Mouse (Mus musculus) adrenal gland, adult 8-10 months (tissue): ENCODE results near the gene Ten1. TPM values are rescaled to one million over a fixed set of nuclear protein-coding genes. Genes with fewer than 3 reads are reported as not detected.
A peak's percentile ranks its signal among the peaks of the same experiment; 100 is the strongest.

Experiments
- DNase-seq: peaks from one replicate; pipeline ENCODE4 v3.0.0; 2022
- total RNA-seq, 4 experiments: library from RNA; stranded (reverse); gene quantifications; 2 replicates each; pipeline ENCODE4 v1.2.4; 2022

Gene Ten1
- total RNA-seq: 10 to 100 TPM; 20.4 to 26.3 (median 23.6) TPM

DNA sequence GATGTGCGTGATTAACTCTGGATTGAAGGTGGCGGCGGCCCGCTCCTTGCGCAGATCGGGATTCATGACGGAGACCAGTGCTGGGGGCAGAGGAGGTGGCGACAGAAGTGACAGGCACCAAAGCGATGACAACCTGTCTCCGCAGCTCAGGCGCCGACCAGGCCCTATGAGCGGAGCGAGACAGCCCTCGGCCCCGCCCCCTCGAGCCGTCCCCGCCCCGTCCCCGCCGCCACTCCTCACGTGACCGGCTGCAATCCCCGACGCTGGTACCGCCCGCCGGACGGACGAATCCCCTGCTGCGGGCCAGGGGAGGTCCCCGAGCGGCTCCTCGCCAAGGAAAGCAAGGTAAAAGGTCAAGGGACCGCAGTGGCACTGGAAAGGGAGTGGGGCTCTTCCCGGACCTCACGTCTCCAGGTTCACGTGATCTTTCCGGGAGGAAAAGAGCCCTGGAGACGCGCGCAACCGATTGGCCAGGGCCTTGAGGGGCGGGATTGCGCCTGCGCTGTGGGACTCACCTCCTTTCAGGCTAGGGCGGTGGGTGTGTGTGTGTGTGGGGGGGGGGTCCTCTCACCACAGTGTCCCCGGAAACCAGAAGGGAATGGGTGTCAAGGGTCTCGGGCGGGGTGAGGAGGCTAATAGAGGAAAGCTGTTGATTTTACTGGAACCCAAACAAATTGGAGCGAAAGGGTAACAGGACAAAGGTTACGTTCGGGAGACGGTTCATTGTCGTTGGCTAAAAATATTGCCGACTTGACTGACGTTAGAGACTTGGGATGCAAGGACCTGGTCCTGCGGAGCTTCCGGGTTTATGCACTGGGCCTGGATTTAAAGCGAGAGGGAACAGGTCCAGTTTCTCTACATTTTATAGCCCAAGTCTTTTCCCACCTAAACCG is at the start of gene Ten1, which contains the start of gene Acox1:
TSS of gene Ten1 (plus strand) at position 217 of the 893 bp plus-strand sequence.
TSS of gene Acox1 (minus strand) at position 407 of the 893 bp plus-strand sequence.
- peak; percentile 98 for DNase-seq

DNA sequence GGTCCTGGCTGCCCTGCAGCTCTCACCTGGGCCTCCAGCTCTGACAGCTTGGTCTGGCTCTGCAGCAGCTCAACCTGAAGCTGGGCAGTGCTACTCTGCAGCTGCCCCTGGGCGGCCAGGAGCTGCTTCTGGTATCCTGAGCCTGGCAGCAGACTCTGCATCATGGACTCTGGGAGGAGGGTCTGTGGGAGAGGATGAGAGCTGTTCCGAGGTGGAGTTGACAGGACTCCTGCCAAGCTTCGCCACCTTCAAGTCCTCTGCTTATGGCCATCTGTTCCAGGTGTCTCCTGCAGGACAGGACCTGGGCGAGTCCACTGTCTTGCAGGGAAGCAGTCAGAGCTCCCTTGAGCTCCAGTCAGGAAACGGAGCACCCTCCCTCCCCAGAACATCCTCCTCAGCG is 49.3 kb upstream of the Ten1 start:
- no peak for DNase-seq

- DNase-seq: no peak
These were observed 47.7 kb upstream of the Ten1 start for GRCm38 (mm10) chr11:116150960-116151359.

DNA sequence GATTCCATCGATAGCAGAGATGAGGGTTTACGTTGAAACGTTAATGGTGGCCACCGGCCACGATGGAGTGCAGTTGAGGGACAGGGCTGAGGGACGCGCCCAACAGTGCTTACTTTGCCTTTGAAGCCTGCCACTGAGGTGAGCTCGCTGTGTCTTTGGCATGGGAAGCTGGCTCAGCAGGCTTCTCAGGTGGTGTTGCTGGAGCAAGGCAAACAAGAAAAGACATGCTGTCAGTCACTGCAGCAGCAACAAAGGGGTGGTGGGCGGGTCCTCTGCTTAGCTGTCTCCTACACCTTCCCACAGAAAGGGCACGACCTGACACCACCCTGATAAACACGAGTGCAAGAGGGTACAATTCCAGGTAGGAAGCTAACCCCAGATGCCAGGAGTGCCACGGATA is 37.3 kb upstream of the Ten1 start:
- no peak for DNase-seq

DNA sequence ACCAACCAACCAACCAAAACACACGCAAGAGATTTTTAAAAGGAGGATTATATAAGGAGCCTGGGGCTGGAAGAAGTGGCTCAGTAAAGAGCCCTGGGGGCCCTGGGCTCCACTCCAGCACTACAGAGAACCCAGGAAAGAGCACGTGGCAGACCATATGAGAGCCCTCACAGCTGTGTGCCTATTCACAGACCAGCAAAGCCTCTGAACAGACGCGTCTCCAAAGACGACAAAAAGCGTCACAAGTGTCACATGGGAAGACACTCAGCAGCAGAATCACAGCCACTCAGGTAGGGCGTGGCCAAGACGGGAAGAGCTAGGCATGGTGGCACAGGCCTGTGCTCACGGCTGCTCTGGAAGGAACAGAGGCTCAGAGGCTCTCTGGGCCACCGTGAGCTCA is 36.5 kb upstream of the Ten1 start:
- DNase-seq: no peak

- DNase-seq: no peak
These were observed 35.7 kb upstream of the Ten1 start for GRCm38 (mm10) chr11:116163002-116163401.

- DNase-seq: no peak
These were observed 31.4 kb upstream of the Ten1 start for GRCm38 (mm10) chr11:116167232-116167631.

GRCm38 (mm10) chr11:116167884-116168439 is 30.7 kb upstream of the Ten1 start, which contains the start of gene Fbf1:
TSS of gene Fbf1 (minus strand) at chr11:116168166.
- peak; percentile 95 for DNase-seq

DNA sequence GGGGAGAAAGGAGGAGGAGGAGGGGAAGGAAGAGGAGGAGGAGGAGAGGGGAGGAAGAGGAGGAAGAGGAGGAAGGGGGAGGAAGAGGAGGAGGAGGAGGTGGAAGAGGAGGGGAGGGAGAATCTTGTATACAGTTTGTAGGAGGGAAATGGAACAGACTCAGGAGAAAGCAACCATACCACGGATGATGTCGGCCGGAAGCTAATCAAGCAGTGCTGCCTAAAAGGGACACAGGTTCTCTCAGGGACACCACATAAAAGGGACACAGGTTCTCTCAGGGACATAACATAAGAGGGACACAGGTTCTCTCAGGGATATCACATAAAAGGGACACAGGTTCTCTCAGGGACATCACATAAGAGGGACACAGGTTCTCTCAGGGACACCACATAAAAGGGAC is 29.4 kb upstream of the Ten1 start:
- DNase-seq: no peak

- no peak for DNase-seq
These were observed 28.5 kb upstream of the Ten1 start for GRCm38 (mm10) chr11:116170003-116170800.

GRCm38 (mm10) chr11:116171959-116172358 is 26.7 kb upstream of the Ten1 start:
- DNase-seq: no peak

DNA sequence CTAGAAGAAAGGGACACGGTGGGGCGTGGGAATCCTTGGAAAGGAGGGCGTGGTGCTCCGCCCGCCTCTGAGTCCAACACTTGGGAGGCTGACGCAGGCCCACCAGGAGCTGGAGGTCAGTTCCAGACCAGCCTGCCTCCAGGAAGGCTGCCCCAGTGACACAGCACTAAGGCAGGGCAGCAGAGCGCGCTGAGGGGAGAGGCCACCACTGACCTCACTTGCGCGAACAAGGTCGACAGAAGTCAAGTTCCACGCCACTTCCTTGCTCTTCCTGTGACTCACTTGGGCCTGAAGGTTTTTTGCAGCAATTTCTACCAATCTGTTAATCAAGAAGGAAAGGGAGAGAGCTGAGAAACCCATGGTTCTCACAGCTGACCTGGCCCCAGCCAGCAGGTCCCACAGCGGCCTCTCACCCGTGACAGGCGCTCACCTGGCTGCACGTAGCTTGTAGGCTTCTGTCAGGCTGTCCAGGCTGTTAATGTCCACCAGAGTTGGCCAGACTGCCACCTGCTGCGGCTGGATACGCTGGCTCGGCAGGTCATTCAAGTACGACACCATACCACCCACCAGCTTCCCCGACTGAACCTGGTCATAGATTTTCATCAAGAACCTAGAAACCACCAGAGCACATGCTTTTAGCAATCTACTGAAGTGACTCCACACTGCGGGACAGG is 23.7 kb upstream of the Ten1 start:
- DNase-seq: peak; percentile 70

DNA sequence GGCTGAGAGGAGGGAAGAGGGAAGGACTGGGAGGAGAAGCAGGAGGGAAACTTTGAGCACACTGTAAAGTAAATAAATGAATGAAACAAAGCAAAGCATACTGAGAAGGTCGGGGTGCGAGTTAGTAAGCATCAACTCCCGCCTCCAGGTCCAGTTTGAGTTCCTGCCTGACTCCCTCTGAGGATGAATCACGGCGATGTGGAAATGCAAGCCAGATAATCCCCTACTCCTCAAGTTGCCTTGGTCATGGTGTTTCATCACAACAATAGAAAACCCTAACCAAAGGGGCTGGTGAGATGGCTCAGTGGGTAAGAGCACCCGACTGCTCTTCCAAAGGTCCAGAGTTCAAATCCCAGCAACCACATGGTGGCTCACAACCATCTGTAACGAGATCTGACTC is 22.6 kb upstream of the Ten1 start:
- no peak for DNase-seq

GRCm38 (mm10) chr11:116178411-116179121 is 20.1 kb upstream of the Ten1 start:
- no peak for DNase-seq

GRCm38 (mm10) chr11:116185836-116186235 is 12.8 kb upstream of the Ten1 start:
- no peak for DNase-seq

DNA sequence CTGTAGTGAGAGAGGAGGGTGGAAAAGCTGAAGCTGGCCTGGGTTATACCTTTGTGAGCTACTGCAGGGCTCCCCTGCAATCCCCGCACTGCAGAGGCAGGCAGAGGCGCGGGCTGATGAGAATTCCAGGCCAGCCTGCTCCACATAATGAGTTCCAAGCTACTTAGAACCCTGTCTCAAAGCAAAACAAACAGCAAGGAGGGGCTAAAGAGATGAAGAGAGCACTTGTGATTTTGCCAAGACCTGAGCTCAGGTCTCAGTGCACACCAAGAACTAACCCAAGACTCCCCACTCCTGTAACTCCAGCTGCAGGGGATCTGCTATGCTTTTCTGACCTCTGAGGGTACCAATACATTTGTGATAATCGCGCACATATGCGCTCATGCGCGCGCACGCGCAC is 12.3 kb upstream of the Ten1 start:
- no peak for DNase-seq

DNA sequence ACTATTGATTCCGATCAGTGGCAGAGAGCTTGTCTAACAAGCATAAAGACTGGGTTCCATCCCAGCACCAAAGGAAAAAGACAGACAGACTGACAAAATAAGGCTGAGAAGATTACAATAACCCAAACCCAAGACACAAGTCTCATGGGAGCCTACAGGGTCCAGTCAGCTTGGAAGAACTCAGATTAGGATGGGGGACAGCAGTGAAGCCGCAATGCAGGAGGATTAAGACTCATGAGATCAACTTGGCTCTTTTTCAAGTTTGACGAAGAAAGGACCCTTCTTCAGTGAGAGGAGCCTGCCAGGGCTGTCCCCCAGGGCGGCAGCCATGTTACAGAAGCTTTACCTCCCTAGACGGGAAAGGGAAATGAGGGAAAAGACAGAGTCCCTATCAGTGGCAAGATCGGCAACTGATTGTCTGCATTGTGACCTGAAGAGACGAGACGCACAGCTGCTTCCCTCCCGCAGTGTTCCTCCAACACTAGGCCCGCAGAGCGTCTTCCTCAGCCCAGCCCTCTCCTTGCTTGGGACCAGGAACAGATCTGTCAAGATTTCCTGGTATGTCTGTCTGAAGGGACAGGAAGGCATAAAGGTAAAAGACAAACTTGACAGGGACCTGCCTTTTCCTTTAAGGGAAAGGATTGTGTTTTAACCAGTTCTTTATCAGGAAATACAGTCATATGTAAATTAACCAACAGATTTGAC is 11.3 kb upstream of the Ten1 start:
- no peak for DNase-seq

GRCm38 (mm10) chr11:116194619-116195018 is 4.0 kb upstream of the Ten1 start:
- no peak for DNase-seq

DNA sequence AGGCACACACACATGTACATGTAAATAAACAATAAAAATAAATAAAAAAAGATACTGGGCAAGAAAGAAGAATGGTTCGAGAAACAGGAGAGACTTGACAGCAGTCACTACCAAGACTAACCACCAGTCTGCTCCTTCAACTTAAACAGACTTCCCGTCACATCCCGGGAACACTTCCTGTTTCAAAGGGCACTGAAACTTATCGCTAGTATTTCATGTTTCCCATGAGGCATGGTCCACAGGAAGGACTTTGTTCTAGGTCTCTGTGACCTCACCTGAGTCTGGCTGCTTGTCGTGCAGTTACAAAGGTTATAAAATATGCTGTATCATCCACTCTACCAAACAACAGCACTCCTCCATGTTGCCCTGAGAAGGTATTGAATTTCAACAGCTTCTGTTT is 3.4 kb upstream of the Ten1 start:
- DNase-seq: no peak

DNA sequence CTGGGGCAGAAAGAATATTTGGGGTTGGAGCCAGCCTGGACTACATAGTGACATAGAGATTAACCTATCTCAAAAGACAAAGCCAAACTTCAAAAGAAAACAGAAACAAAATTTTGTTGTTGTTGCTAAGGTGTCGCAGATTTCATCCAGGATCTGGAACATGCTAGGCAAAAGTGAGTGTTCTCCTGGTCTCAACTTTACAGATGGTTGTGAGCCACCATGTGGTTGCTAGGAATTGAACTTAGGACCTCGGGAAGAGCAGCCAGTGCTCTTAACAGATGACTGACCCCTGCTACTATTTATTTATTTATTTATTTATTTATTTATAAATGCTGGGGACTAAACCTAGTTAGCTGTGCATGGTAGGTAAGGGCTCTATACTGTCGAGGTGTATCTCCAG is 2.3 kb upstream of the Ten1 start:
- no peak for DNase-seq
